Mouse (Mus musculus) hindbrain, embryonic 15.5 days (tissue): ENCODE measurements around the gene Bhlha15. TPM values are rescaled to one million over a fixed set of nuclear protein-coding genes. Genes with fewer than 3 reads are reported as not detected.

Source experiments
- ATAC-seq: fragments of 200-750 bp; cut with Nextera tagmentation; 2 replicates; pipeline ENCODE4 v1.8.0; 2017; ENCODE audit warnings: low read depth, moderate number of reproducible peaks, moderate TSS enrichment; ENCODE audit not compliant: low FRiP score
- H3K27ac ChIP-seq: fragments of 300-500 bp; sonication (generic); replicated peaks from 2 replicates; pipeline ENCODE4 v1.5.1; 2015; ENCODE audit warnings: mild to moderate bottlenecking, inconsistent platforms
- H3K27me3 ChIP-seq: fragments of 300-500 bp; sonication (generic); 2 replicates; pipeline ENCODE4 v1.6.1; 2015; ENCODE audit warnings: control low read depth, inconsistent platforms
- H3K36me3 ChIP-seq: fragments of 300-500 bp; sonication (generic); 2 replicates; pipeline ENCODE4 v1.6.1; 2015; ENCODE audit warnings: control low read depth, inconsistent platforms
- H3K4me1 ChIP-seq: fragments of 300-500 bp; sonication (generic); replicated peaks from 2 replicates; pipeline ENCODE4 v1.6.1; 2015; ENCODE audit warnings: control low read depth, inconsistent platforms
- H3K4me2 ChIP-seq: fragments of 300-500 bp; sonication (generic); 2 replicates; pipeline ENCODE4 v1.6.1; 2015; ENCODE audit warnings: moderate library complexity, mild to moderate bottlenecking, inconsistent platforms
- H3K4me3 ChIP-seq: fragments of 300-500 bp; sonication (generic); 2 replicates; pipeline ENCODE4 v1.5.1; 2015; ENCODE audit warnings: mild to moderate bottlenecking, inconsistent platforms
- H3K9ac ChIP-seq: fragments of 300-500 bp; sonication (generic); 2 replicates; pipeline ENCODE4 v1.6.1; 2015; ENCODE audit warnings: inconsistent platforms
- H3K9me3 ChIP-seq: fragments of 300-500 bp; sonication (generic); 2 replicates; pipeline ENCODE4 v1.6.1; 2016; ENCODE audit warnings: control low read depth, inconsistent platforms
- WGBS: fragments of 180-500 bp; shearing (Covaris S2); methylation state at CpG from one replicate; pipeline ENCODE4 v1.1.7; 2015; 5-methylcytosine and 5-hydroxymethylcytosine counted together
- polyA plus RNA-seq: library from polyadenylated mRNA; unstranded; fragments of >200 nt; fragmentation: Nextera tagmentation; extraction: Ambion mirVana; gene quantifications from 2 replicates; pipeline ENCODE4 v1.2.1, GENCODE M21; 2015

The Bhlha15 gene
- polyA plus RNA-seq, 1 experiment from 2014 or later, result 0.10 TPM

- H3K27me3 ChIP-seq, result no peaks in the 10 kb centered on the region
- no peak overlapping the region for H3K27ac ChIP-seq
- peaks cover 10% of the 10 kb centered on the region for H3K36me3 ChIP-seq
- H3K4me3 ChIP-seq, result no peak overlapping the region
- no peak overlapping the region for H3K4me2 ChIP-seq
- WGBS, result 95% methylated on average over 5 of the region's 5 CpGs
- peaks cover 39% of the 10 kb centered on the region for H3K4me1 ChIP-seq
- no peaks in the 10 kb centered on the region for H3K9me3 ChIP-seq
- no peak for ATAC-seq
- H3K9ac ChIP-seq, result no peak overlapping the region
These were observed 29.9 kb downstream of the Bhlha15 start for GRCm38 (mm10) chr5:144219936-144220335.

- H3K27ac ChIP-seq, result no peak overlapping the region
- WGBS, result 75% methylated on average over 4 of the region's 4 CpGs
- peaks cover 8% of the 10 kb centered on the region; the same call in 1 of the 2 replicates for H3K36me3 ChIP-seq
- H3K4me1 ChIP-seq, result peaks cover 39% of the 10 kb centered on the region
- ATAC-seq, result no peak
- no peaks in the 10 kb centered on the region for H3K9me3 ChIP-seq
- H3K4me3 ChIP-seq, result no peak overlapping the region
- H3K9ac ChIP-seq, result no peak overlapping the region
- no peaks in the 10 kb centered on the region for H3K27me3 ChIP-seq
- no peak overlapping the region for H3K4me2 ChIP-seq
These were observed 31.2 kb downstream of the Bhlha15 start for GRCm38 (mm10) chr5:144221305-144221704.

- Histone ChIP-seq H3K4me1 (peaks cover 39% of the 10 kb centered on the region), H3K4me3 (peak overlapping the region; percentile 84), H3K9ac (peak overlapping the region; percentile 89), H3K27ac (peak overlapping the region; percentile 76), H3K4me2 (peak overlapping the region; percentile 74), H3K27me3 (no peaks in the 10 kb centered on the region), H3K9me3 (no peaks in the 10 kb centered on the region), H3K36me3 (0 out of 2 replicates have a peak, but pooled peaks cover 6% of the 10 kb centered on the region)
- peak; percentile 24; the same call in 1 of the 2 replicates for ATAC-seq
- WGBS, result 4% methylated on average over 25 of the region's 25 CpGs
These were observed 32.9 kb downstream of the Bhlha15 start for GRCm38 (mm10) chr5:144222811-144223502.

- peak; percentile 98 for ATAC-seq
- under 1% methylated on average over 37 of the region's 37 CpGs for WGBS
- peak within 1 kb of the TSS; percentile 74 for H3K4me2 ChIP-seq
These were observed 33.4 kb downstream of the Bhlha15 start, which contains the start of gene Tecpr1 for GRCm38 (mm10) chr5:144223503-144223862. Tecpr1 (minus strand) TSS chr5:144223615.

GRCm38 (mm10) chr5:144223899-144224816 is 34.1 kb downstream of the Bhlha15 start:
- ATAC-seq, result 0 out of 2 replicates have a peak, but pooled peaks have one; percentile 10
- H3K9ac ChIP-seq, result peak overlapping the region; percentile 89
- H3K4me1 ChIP-seq, result peaks cover 36% of the 10 kb centered on the region
- H3K4me3 ChIP-seq, result peak overlapping the region; percentile 84
- H3K4me2 ChIP-seq, result peak overlapping the region; percentile 74
- 25% methylated on average over 18 of the region's 18 CpGs for WGBS
- H3K27me3 ChIP-seq, result no peaks in the 10 kb centered on the region
- H3K9me3 ChIP-seq, result no peaks in the 10 kb centered on the region
- 0 out of 2 replicates have a peak, but pooled peaks cover 1% of the 10 kb centered on the region for H3K36me3 ChIP-seq
- peak overlapping the region; percentile 85 for H3K27ac ChIP-seq

More at GRCm38 (mm10) chr5:144223503-144223862, 33.4 kb downstream of the Bhlha15 start, which contains the start of gene Tecpr1:
- H3K4me1 ChIP-seq, result peaks cover 39% of the 10 kb centered on the region
- peak within 1 kb of the TSS; percentile 85 for H3K27ac ChIP-seq
- H3K9me3 ChIP-seq, result no peaks in the 10 kb centered on the region
- H3K4me3 ChIP-seq, result peak within 1 kb of the TSS; percentile 84
- 0 out of 2 replicates have a peak, but pooled peaks cover 4% of the 10 kb centered on the region for H3K36me3 ChIP-seq
- H3K9ac ChIP-seq, result peak within 1 kb of the TSS; percentile 89
- H3K27me3 ChIP-seq, result no peaks in the 10 kb centered on the region

- Histone ChIP-seq H3K9me3 (no peaks in the 10 kb centered on the region), H3K36me3 (no peaks in the 10 kb centered on the region), H3K9ac (no peak overlapping the region), H3K4me2 (no peak overlapping the region), H3K4me1 (peaks cover 27% of the 10 kb centered on the region), H3K27me3 (no peaks in the 10 kb centered on the region), H3K4me3 (no peak overlapping the region), H3K27ac (no peak overlapping the region)
- ATAC-seq, result no peak
- WGBS, result 28% methylated on average over 11 of the region's 11 CpGs
These were observed 36.1 kb downstream of the Bhlha15 start for GRCm38 (mm10) chr5:144226220-144226619.

- 92% methylated on average over 7 of the region's 7 CpGs for WGBS
- Histone ChIP-seq H3K4me3 (no peak overlapping the region), H3K4me1 (no peaks in the 10 kb centered on the region), H3K9ac (no peak overlapping the region), H3K27me3 (no peaks in the 10 kb centered on the region), H3K4me2 (no peak overlapping the region), H3K9me3 (no peaks in the 10 kb centered on the region), H3K27ac (no peak overlapping the region), H3K36me3 (no peaks in the 10 kb centered on the region)
- ATAC-seq, result no peak
These were observed 40.1 kb downstream of the Bhlha15 start for GRCm38 (mm10) chr5:144230216-144230615.

- Histone ChIP-seq H3K27ac (no peak overlapping the region), H3K36me3 (no peaks in the 10 kb centered on the region), H3K4me1 (no peaks in the 10 kb centered on the region), H3K4me3 (no peak overlapping the region), H3K27me3 (no peaks in the 10 kb centered on the region), H3K4me2 (no peak overlapping the region), H3K9ac (no peak overlapping the region), H3K9me3 (no peaks in the 10 kb centered on the region)
- 72% methylated on average over 1 of the region's 1 CpGs for WGBS
- no peak for ATAC-seq
These were observed 41.3 kb downstream of the Bhlha15 start for GRCm38 (mm10) chr5:144231410-144231809.

GRCm38 (mm10) chr5:144232531-144232930 is 42.4 kb downstream of the Bhlha15 start:
- H3K4me2 ChIP-seq, result no peak overlapping the region
- H3K9ac ChIP-seq, result no peak overlapping the region
- H3K4me3 ChIP-seq, result no peak overlapping the region
- WGBS, result 83% methylated on average over 5 of the region's 5 CpGs
- H3K9me3 ChIP-seq, result no peaks in the 10 kb centered on the region
- no peak for ATAC-seq
- no peak overlapping the region for H3K27ac ChIP-seq
- no peaks in the 10 kb centered on the region for H3K36me3 ChIP-seq
- no peaks in the 10 kb centered on the region for H3K4me1 ChIP-seq
- H3K27me3 ChIP-seq, result no peaks in the 10 kb centered on the region

- WGBS, result 83% methylated on average over 6 of the region's 6 CpGs
- H3K27me3 ChIP-seq, result no peaks in the 10 kb centered on the region
- no peak for ATAC-seq
These were observed 44.1 kb downstream of the Bhlha15 start for GRCm38 (mm10) chr5:144234222-144234621.

GRCm38 (mm10) chr5:144234714-144235113 is 44.6 kb downstream of the Bhlha15 start:
- H3K4me2 ChIP-seq, result no peak overlapping the region
- 88% methylated on average over 7 of the region's 7 CpGs for WGBS
- no peaks in the 10 kb centered on the region for H3K9me3 ChIP-seq
- no peaks in the 10 kb centered on the region for H3K4me1 ChIP-seq
- no peak overlapping the region for H3K9ac ChIP-seq
- no peak overlapping the region for H3K27ac ChIP-seq
- H3K36me3 ChIP-seq, result no peaks in the 10 kb centered on the region
- no peaks in the 10 kb centered on the region for H3K27me3 ChIP-seq
- ATAC-seq, result no peak
- no peak overlapping the region for H3K4me3 ChIP-seq

More at GRCm38 (mm10) chr5:144234222-144234621, 44.1 kb downstream of the Bhlha15 start:
- H3K4me2 ChIP-seq, result no peak overlapping the region
- H3K4me1 ChIP-seq, result no peaks in the 10 kb centered on the region
- no peaks in the 10 kb centered on the region for H3K9me3 ChIP-seq
- H3K9ac ChIP-seq, result no peak overlapping the region
- no peak overlapping the region for H3K4me3 ChIP-seq
- no peaks in the 10 kb centered on the region for H3K36me3 ChIP-seq
- no peak overlapping the region for H3K27ac ChIP-seq

GRCm38 (mm10) chr5:144238969-144239368 is 48.9 kb downstream of the Bhlha15 start:
- Histone ChIP-seq H3K27ac (no peak overlapping the region), H3K27me3 (no peaks in the 10 kb centered on the region), H3K4me2 (no peak overlapping the region), H3K4me3 (no peak overlapping the region), H3K9me3 (no peaks in the 10 kb centered on the region), H3K4me1 (no peaks in the 10 kb centered on the region), H3K36me3 (no peaks in the 10 kb centered on the region), H3K9ac (no peak overlapping the region)
- WGBS, result 81% methylated on average over 1 of the region's 1 CpGs
- no peak for ATAC-seq
